Mouse (Mus musculus) embryonic facial prominence, embryonic 10.5 days (tissue): ENCODE results near the gene Rcor1. TPM values are rescaled to one million over a fixed set of nuclear protein-coding genes. Genes with fewer than 3 reads are reported as not detected.
A peak's percentile ranks its signal among the peaks of the same experiment; 100 is the strongest.

ENCODE experiments used
- DNase-seq: peaks from one replicate; pipeline ENCODE4 v3.0.0-alpha.2; 2017; ENCODE audit warnings: low spot score
- H3K27ac ChIP-seq: fragments of 300-500 bp; sonication (generic); replicated peaks from 2 replicates; pipeline ENCODE4 v1.5.1; 2016; ENCODE audit warnings: mild to moderate bottlenecking
- H3K27me3 ChIP-seq: fragments of 300-500 bp; sonication (generic); replicated peaks from 2 replicates; pipeline ENCODE4 v1.6.1; 2016; ENCODE audit warnings: low read depth, mild to moderate bottlenecking; ENCODE audit not compliant: poor library complexity, severe bottlenecking
- H3K36me3 ChIP-seq: fragments of 300-500 bp; sonication (generic); replicated peaks from 2 replicates; pipeline ENCODE4 v1.6.1; 2016; ENCODE audit warnings: mild to moderate bottlenecking, moderate library complexity
- H3K4me1 ChIP-seq: fragments of 300-500 bp; sonication (generic); 2 replicates; pipeline ENCODE4 v1.6.1; 2016
- H3K4me3 ChIP-seq: fragments of 300-500 bp; sonication (generic); 2 replicates; pipeline ENCODE4 v1.5.1; 2016; ENCODE audit warnings: mild to moderate bottlenecking, moderate library complexity
- H3K9me3 ChIP-seq: fragments of 300-500 bp; sonication (generic); 2 replicates; pipeline ENCODE4 v1.6.1; 2016; ENCODE audit warnings: mild to moderate bottlenecking
- WGBS: fragments of 180-500 bp; shearing (Covaris S2); methylation state at CpG from one replicate; pipeline ENCODE4 v1.1.7; 2016; 5-methylcytosine and 5-hydroxymethylcytosine counted together
- polyA plus RNA-seq: library from polyadenylated mRNA; unstranded; fragments of >200 nt; fragmentation: Nextera tagmentation; extraction: Ambion mirVana; gene quantifications from 2 replicates; pipeline ENCODE4 v1.2.1, GENCODE M21; 2016

Gene Rcor1
- polyA plus RNA-seq, 1 experiment from 2014 or later = 7.4 TPM

DNA sequence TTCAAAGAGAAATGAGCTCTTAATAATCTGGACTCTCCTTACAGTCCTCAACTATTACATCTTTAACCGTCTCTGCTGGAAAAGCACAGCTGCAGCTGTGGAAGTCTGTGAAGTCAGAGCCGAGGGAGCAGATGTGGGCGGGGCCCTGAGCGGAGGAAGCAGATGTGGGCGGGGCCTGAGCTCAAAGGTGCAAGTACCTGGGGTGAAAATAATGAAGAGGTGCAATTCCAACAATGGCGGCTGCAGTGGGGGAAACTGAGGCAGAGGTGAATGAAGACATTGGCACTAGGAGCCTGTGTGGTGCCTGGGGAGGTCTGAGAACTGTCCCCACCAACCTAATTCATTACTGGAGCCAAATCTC is 111.1 kb downstream of the Rcor1 start:
- Histone ChIP-seq H3K36me3 (no peaks in the 10 kb centered on the region), H3K27ac (no peak overlapping the region), H3K4me1 (peaks cover 20% of the 10 kb centered on the region), H3K4me3 (no peak overlapping the region), H3K27me3 (no peaks in the 10 kb centered on the region), H3K9me3 (no peaks in the 10 kb centered on the region)
- WGBS = 10% methylated on average over 6 of the region's 6 CpGs
- no peak for DNase-seq

DNA sequence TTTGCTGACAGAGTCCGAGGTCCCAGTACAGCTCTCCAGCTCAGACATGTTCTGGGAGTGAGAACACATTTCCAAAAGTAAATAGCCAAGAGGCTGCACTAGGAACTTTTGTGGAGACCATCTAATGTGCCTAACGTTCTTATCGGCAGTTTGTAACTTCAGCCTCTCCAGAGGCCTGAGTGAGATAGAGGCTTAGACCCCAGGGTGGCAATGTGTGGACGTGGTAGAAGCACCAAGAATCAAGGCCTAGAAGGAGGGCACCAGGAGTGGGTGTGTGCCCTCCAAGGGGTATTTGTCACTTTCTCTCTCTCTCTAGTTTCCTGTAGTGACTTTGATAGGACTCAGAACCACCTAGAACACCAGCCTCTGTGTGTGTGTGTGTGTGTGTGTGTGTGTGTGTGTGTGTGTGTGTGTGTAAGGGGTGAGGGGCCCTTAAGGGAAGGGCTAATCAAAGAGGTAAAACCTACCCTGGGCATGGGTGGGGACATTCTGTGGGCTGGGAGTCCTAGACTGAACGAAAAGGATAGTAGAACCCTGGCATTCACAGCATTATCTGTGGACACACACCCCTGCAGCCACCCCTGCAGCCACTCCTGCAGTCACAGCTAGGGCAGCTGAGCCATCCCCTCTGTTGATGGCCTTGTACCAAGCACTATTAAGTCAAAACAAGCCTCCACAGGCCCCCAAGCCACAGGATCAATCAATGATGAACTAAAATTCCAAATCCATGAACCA is 112.4 kb downstream of the Rcor1 start:
- Histone ChIP-seq H3K27ac (no peak overlapping the region), H3K36me3 (no peaks in the 10 kb centered on the region), H3K9me3 (no peaks in the 10 kb centered on the region), H3K4me3 (no peak overlapping the region), H3K27me3 (no peaks in the 10 kb centered on the region), H3K4me1 (peaks cover 10% of the 10 kb centered on the region)
- 88% methylated on average over 5 of the region's 5 CpGs for WGBS
- DNase-seq = no peak

DNA sequence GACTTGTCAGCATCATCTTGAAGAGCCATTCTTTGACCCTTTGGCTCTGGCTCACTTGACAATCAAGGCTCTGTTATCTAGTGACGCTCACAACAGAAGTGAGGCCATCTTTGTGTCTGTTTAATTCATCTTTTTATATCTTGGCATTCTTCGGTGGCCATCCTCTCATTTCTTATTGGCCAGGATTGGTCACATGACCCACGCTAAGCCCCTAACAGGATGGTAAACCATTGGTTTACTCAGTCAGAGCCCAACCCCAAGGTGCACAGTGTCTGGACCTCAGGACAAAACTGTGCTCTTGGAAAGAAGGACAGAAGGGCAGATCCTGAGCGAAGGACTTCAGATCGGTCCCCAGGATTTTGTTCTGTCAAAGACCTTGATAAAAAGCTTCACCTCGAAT is 113.4 kb downstream of the Rcor1 start:
- no peaks in the 10 kb centered on the region for H3K9me3 ChIP-seq
- H3K4me1 ChIP-seq = peaks cover 6% of the 10 kb centered on the region
- H3K27ac ChIP-seq = no peak overlapping the region
- WGBS = 88% methylated on average over 6 of the region's 6 CpGs
- DNase-seq = no peak
- H3K4me3 ChIP-seq = no peak overlapping the region
- no peaks in the 10 kb centered on the region for H3K27me3 ChIP-seq
- no peaks in the 10 kb centered on the region for H3K36me3 ChIP-seq

DNA sequence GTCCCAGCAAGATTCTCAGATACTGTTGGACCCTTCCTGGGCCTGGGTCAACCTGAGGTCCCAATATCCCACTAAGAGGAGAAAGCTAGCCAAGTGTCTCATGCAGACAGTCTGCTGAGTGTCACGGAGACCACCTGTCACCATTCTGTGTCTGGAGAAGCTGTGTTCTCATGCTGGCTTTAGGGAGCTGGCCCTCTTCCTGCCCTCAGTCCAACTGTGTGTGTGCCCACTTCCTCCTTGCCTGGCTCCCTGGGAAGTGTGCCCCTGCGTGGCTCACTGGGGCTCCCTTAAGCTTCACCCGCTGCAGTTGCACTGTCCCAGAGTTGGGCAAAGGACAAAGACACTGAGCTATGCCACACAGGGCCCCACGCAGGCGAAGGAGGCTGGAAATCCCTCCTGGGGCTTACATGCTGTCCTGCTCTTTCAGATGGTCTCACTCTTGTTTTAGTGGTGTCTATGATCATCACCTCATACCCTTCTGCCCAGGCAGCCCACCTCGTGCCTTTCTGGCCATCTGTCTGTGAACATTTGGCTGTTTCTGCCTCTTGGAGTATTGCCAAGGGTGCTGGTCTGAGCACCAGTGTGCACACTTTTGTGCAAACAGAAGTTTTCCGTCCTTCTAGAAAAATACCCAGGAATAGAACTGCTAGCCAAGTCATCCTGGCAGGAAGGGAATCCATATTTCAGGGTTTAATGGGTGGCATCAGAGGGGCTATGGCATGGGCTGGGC is 114.0 kb downstream of the Rcor1 start:
- Histone ChIP-seq H3K27me3 (no peaks in the 10 kb centered on the region), H3K4me1 (peaks cover 6% of the 10 kb centered on the region), H3K36me3 (no peaks in the 10 kb centered on the region), H3K27ac (peak overlapping the region; percentile 25; the same call in 1 of the 2 replicates), H3K4me3 (no peak overlapping the region), H3K9me3 (no peaks in the 10 kb centered on the region)
- 83% methylated on average over 7 of the region's 7 CpGs for WGBS
- no peak for DNase-seq

DNA sequence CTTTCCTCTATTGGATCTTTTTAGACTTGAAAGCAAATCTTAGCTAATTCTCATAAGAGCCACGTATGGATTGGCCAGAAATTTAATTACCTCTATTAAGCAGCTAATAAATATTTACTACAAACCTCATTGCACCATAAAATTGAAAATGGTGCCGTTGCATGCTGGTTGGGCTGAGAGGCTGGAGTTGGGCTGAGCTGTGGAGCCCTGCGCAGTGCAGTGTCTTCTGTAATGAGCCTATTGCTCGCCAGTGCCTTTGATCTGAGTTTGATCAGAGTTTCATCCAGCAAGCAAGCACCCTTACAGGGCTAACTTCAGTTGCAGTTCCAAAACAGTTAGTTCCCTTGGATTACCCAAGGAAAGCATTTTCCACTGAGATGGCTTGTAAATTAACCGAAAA is 114.8 kb downstream of the Rcor1 start:
- H3K9me3 ChIP-seq = no peaks in the 10 kb centered on the region
- no peak for DNase-seq
- no peaks in the 10 kb centered on the region for H3K27me3 ChIP-seq
- no peak overlapping the region for H3K27ac ChIP-seq
- no peak overlapping the region for H3K4me3 ChIP-seq
- H3K4me1 ChIP-seq = peaks cover 4% of the 10 kb centered on the region
- 80% methylated on average over 5 of the region's 5 CpGs for WGBS
- no peaks in the 10 kb centered on the region for H3K36me3 ChIP-seq

DNA sequence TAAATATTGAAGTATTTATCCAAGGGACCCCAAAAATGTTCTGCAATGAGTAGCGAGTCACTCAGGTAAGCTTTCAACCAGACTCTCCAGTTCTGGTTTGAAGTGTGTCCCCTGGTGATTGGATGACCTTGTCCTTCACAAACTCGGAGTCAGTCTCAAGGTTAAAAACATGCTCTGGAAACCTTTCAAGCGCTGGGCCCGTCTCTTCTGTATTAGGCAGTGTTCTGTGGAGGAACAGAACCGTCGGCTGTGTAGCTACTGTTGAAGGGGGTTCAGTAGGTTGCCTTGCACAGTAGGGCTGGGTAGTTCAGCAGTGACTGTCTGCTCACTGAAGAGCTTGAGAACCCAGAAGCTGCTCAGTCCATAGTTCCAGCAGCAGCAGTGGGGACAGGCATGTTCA is 115.5 kb downstream of the Rcor1 start:
- Histone ChIP-seq H3K27me3 (no peaks in the 10 kb centered on the region), H3K4me3 (no peak overlapping the region), H3K27ac (no peak overlapping the region), H3K36me3 (no peaks in the 10 kb centered on the region), H3K9me3 (no peaks in the 10 kb centered on the region), H3K4me1 (peaks cover 6% of the 10 kb centered on the region)
- 91% methylated on average over 6 of the region's 6 CpGs for WGBS
- no peak for DNase-seq

DNA sequence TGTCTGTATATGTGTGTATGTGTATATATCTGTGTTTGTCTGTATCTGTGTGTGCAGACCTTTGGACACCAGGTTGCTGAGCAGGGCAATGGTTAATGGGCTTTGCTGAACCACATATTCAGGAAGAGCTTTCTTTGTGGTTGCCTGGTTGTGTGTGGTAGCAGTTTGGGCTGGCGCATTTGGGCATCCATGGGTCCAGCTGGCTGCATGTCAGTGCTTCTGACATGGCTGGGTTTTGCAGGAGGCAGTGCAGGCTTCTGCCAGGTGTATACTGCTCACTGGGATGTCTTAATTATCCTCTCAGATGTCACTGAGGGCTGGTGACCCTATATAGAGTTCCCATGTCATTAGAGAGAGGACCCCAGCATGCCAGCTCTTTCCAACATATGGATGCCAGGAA is 116.6 kb downstream of the Rcor1 start:
- WGBS = 78% methylated on average over 1 of the region's 1 CpGs
- Histone ChIP-seq H3K4me1 (peaks cover 10% of the 10 kb centered on the region), H3K4me3 (no peak overlapping the region), H3K9me3 (no peaks in the 10 kb centered on the region), H3K27ac (no peak overlapping the region), H3K36me3 (no peaks in the 10 kb centered on the region), H3K27me3 (no peaks in the 10 kb centered on the region)
- no peak for DNase-seq

DNA sequence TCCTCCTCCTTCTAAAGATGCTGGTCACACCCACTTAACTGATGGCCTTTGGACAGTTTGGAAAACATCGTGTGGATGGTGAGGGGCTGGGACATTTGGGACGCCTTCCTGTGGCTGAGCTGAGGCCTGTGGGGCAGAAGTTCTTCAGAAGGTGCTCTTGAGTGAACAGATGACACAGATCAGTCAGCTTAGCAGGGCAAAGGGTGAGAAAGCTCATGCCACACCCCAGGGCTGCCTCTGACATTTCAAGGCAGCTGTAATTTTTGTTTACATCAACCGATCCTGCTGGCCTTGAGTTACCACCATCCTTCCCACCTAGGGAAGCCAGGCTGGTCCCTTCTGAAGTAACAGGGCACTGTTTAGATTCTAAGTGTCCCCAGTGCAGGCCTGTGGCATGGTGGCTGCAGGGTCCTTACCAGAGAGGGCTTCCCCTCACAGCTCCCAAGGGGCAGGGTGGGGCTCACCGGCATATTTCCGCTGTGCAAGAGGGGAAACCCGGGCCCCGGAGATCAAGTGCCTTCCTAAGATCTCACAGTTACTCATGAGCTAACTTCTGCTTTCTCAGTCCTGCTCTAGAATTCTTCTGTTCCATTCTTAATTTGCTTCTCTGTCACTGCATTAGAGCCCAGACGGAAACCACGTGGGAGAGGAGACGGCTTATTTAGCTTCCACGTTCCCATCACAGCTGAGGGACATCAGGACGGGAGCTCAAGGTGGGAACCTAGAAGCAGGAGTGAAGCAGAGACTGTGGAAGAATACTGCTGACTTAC is 120.7 kb downstream of the Rcor1 start:
- Histone ChIP-seq H3K27ac (0 out of 2 replicates have a peak overlapping the region, but pooled peaks have one; percentile 40), H3K27me3 (peaks cover 6% of the 10 kb centered on the region; the same call in 1 of the 2 replicates), H3K4me3 (no peak overlapping the region), H3K36me3 (no peaks in the 10 kb centered on the region), H3K9me3 (no peaks in the 10 kb centered on the region), H3K4me1 (peaks cover 43% of the 10 kb centered on the region)
- no peak for DNase-seq
- 70% methylated on average over 12 of the region's 12 CpGs for WGBS

DNA sequence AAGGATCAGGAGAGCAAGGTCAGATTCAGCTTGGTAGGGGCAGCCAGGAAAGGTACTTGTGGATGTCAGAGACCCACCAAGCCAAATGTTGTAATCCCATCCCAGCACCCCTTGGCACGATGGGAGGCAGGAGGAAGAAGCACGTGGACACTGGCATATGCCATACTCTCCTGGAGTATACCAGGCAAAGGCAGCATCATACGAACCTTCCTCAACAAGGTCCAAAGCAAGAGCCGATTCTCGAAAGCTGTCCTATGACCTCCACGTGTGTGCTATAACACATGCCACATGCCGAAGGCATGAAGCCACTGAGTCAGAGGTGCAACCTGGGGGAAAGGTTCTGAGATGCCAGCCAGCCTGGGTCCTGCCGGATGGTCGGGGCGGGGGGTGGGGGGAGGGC is 121.7 kb downstream of the Rcor1 start:
- no peak overlapping the region for H3K4me3 ChIP-seq
- DNase-seq = no peak
- WGBS = 94% methylated on average over 10 of the region's 10 CpGs
- no peaks in the 10 kb centered on the region for H3K9me3 ChIP-seq
- no peaks in the 10 kb centered on the region for H3K36me3 ChIP-seq
- no peak overlapping the region for H3K27ac ChIP-seq
- H3K27me3 ChIP-seq = peaks cover 6% of the 10 kb centered on the region; the same call in 1 of the 2 replicates
- peaks cover 53% of the 10 kb centered on the region for H3K4me1 ChIP-seq

DNA sequence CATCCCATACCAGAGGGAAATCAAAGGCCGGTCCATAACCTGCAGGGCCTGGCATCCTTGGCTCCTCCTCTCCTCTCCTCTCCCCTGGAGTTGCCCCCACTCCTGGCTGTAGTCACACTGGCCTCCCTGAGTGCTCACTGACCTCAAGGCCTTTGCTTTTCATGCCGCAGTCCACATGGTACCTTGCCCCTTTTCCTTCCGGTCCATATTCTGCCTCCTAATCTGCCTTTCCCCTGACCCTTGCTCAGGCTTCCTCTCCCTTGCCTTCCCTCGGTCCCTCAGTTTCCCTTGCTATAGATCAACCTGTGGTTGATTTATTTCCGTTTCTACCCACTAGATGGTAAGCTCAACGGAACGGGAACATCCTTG is 122.8 kb downstream of the Rcor1 start:
- Histone ChIP-seq H3K27ac (peak overlapping the region; percentile 89), H3K4me1 (peaks cover 54% of the 10 kb centered on the region), H3K4me3 (peak overlapping the region; percentile 45), H3K36me3 (no peaks in the 10 kb centered on the region), H3K9me3 (no peaks in the 10 kb centered on the region), H3K27me3 (peaks cover 6% of the 10 kb centered on the region; the same call in 1 of the 2 replicates)
- DNase-seq = no peak
- WGBS = 36% methylated on average over 7 of the region's 7 CpGs

DNA sequence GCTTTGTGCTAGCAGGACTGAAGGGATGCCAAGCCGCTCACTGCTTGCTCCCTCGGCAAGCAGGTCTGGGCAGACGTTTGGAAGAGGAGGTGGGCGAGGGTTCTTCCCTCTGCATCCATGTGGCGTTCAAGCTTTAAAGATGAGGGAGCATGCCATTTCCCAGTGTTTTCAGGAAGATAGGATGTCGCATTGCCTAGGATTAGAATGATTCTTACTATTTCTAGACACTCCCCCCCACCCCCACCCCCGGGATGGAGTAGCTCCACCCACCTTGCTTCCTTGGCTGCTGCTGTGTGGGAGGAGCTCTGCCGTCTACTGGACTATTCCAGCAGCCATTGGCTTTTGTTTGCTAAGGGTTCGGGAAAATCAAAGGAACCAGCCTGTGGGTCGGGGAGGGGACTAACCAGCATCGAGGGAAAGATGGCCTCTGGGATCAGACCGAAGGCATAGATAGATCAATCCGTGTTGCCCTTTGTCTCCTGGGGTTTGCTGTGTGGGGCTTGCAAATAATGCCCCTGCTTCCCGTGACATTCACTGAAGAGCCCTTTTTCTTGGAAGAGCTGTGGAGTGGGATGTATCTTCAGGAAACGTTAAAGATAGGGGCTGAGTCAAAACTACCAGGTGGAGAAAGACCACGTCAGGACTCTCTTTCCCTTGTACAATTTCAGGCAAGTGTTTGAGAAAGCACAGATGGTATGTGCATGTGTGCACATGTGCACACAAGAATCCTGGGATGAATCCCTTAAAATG is 123.3 kb downstream of the Rcor1 start:
- H3K4me3 ChIP-seq = peak overlapping the region; percentile 45
- no peaks in the 10 kb centered on the region for H3K9me3 ChIP-seq
- H3K27me3 ChIP-seq = peaks cover 6% of the 10 kb centered on the region; the same call in 1 of the 2 replicates
- peak overlapping the region; percentile 89 for H3K27ac ChIP-seq
- no peaks in the 10 kb centered on the region for H3K36me3 ChIP-seq
- peak; percentile 73 for DNase-seq
- H3K4me1 ChIP-seq = peaks cover 58% of the 10 kb centered on the region
- WGBS = 10% methylated on average over 16 of the region's 16 CpGs

DNA sequence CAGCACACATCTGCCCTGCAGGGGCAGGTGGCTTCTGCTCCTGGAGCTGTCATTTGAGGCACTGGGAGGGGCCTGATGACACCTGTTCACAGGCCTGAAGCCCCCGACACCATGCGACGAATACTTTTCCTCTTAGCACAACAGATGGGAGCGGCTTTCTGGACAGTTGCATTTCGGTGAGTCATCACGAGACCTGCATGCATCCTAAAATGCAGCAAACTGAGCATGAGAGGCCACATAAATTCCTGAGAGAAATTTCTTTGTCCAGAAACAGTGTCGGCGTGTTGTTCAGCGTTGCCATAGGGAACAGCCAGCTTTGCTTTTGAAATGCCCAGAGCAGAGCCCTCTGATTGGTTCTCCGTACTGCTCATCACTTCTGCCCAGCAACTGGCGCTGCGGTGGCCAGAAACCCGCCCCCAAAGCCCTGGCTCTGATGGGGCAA is 125.2 kb downstream of the Rcor1 start:
- Histone ChIP-seq H3K9me3 (no peaks in the 10 kb centered on the region), H3K4me1 (peaks cover 68% of the 10 kb centered on the region), H3K36me3 (no peaks in the 10 kb centered on the region), H3K4me3 (peak overlapping the region; percentile 50), H3K27me3 (peaks cover 6% of the 10 kb centered on the region; the same call in 1 of the 2 replicates), H3K27ac (peak overlapping the region; percentile 89)
- peak; percentile 89 for DNase-seq
- 5% methylated on average over 13 of the region's 13 CpGs for WGBS
